Mouse (Mus musculus) kidney, adult 10 weeks (tissue): ENCODE measurements around the gene B230217C12Rik. TPM values are rescaled to one million over a fixed set of nuclear protein-coding genes. Genes with fewer than 3 reads are reported as not detected.

Source experiments
- polyA plus RNA-seq: library from polyadenylated mRNA; stranded (reverse); fragments of 350-450 nt; fragmentation: Illumina TruSeq; extraction: RNeasy Lipid Tissue Mini Kit (QIAGEN cat#74804); gene quantifications from one replicate; pipeline ENCODE4 v1.2.3, GENCODE M21; 2014; ENCODE audit warnings: low read depth, low replicate concordance

B230217C12Rik gene
- 3.2 TPM for polyA plus RNA-seq

GRCm38 (mm10) chr11:97840539-97840954, at the start of gene B230217C12Rik:
Gene B230217C12Rik, plus strand, starts transcription at chr11:97840780.

GRCm38 (mm10) chr11:97798782-97799145, 41.8 kb upstream of the B230217C12Rik start, which contains the start of gene Lasp1:
Gene Lasp1, plus strand, starts transcription at chr11:97799000.

GRCm38 (mm10) chr11:97883918-97884600, 43.5 kb downstream of the B230217C12Rik start, which contains the start of gene Fbxo47:
Gene Fbxo47, minus strand, starts transcription at chr11:97884154.

Other genes starting within 250 kb of the B230217C12Rik start
- gene Epop, start 211.1 kb upstream of the B230217C12Rik start, polyA plus RNA-seq = not detected
- gene Mllt6, start 177.4 kb upstream of the B230217C12Rik start, polyA plus RNA-seq = 4.9 TPM
- gene Cisd3, start 155.0 kb upstream of the B230217C12Rik start, polyA plus RNA-seq = 12.9 TPM
- gene Pcgf2, start 140.3 kb upstream of the B230217C12Rik start, polyA plus RNA-seq = 2.9 TPM
- 7.2 TPM for gene Psmb3, start 137.4 kb upstream of the B230217C12Rik start, polyA plus RNA-seq
- gene Pip4k2b, start 96.1 kb upstream of the B230217C12Rik start, polyA plus RNA-seq = 4.6 TPM
- 11.6 TPM for gene Cwc25, start 74.2 kb upstream of the B230217C12Rik start, polyA plus RNA-seq
- gene 1700001P01Rik, start 64.9 kb upstream of the B230217C12Rik start, polyA plus RNA-seq = not detected
- 1,275 TPM for gene Rpl23, start 58.3 kb upstream of the B230217C12Rik start, polyA plus RNA-seq
- gene Lasp1, start 41.8 kb upstream of the B230217C12Rik start, polyA plus RNA-seq = 32.3 TPM
- gene Fbxo47, start 43.4 kb downstream of the B230217C12Rik start, polyA plus RNA-seq = 3.6 TPM
- not detected for gene Plxdc1, start 145.7 kb downstream of the B230217C12Rik start, polyA plus RNA-seq
- not detected for gene Arl5c, start 155.4 kb downstream of the B230217C12Rik start, polyA plus RNA-seq
- not detected for gene Cacnb1, start 182.3 kb downstream of the B230217C12Rik start, polyA plus RNA-seq
- 76.3 TPM for gene Rpl19, start 185.9 kb downstream of the B230217C12Rik start, polyA plus RNA-seq
- gene Stac2, start 212.7 kb downstream of the B230217C12Rik start, polyA plus RNA-seq = not detected